Mouse (Mus musculus): ENCODE data around the gene Prom2.

DNA sequence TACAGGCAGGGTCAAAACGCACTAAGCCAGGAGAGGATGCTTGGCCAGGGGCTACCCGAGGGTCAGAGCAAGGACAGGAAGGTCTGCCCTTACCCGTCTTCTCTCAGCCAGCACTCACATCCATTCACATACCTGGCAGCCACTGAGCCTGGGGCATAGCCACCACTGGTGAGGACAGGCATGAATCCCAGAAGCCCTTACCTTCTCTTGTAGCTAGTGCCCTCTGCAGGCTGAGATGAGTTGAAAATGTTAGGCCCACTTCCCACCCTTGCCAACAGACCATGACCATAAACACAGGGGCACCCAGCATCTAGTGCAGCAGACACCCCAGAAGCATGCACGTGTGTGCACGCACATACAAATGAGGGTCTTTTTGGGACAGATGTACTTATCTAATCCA lies 9.8 kb upstream of the Prom2 start:
- TF ChIP-seq POLR2A (IDR thresholded peaks at IDR 0.05; ENCODE audit: low read depth, low read length) (no peak), CTCF (IDR thresholded peaks at IDR 0.05; ENCODE audit: borderline replicate concordance, insufficient read depth, low read length) (no peak)

Measured in embryonic fibroblast, embryonic 13.5 days (primary cell).